9 mouse cellular contexts compared by ENCODE assay signal in the genomic region with DNA sequence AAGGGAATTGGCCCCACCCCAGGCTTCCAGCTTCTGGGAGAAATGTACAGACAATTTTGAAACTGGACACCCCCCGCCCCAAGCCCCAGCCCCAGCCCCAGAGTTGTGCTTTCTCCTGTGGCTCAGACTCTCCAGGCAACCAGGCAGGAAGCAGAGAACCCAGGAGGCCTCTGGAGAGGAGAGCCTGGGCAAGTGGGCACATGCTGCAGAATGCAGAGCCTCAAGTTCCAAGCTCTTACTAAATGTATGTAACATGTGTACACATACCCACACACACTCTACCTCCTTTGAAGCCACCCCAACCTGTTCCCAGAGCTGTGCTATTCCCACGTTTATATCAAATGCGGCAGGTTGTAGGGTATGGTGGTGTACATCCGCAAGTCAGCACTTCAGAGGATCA. TPM values are rescaled to one million over a fixed set of nuclear protein-coding genes. Genes with fewer than 3 reads are reported as not detected.
DNase-seq lines count a peak whose midpoint lies in the region; ATAC-seq and TF ChIP-seq lines count a peak whose summit lies in the region.
"Had no signal": no experiment of that assay in that cellular context is flagged by ENCODE, and none has a peak within 500 bp of the region (broad histone marks: within the 10 kb centered on the region; RNA-seq: fewer than 3 reads in every experiment).

No protein-coding gene starts in this region.

- TF ChIP-seq CTCF in intestine, postnatal 0 days (IDR thresholded peaks at IDR 0.05; ENCODE audit: low read depth): no peak

- H3K9me3 ChIP-seq in intestine, embryonic 14.5 days (ENCODE audit: control insufficient read depth, low read length): no peaks in the 10 kb centered on the region
- no peaks in the 10 kb centered on the region for H3K9me3 ChIP-seq in intestine, postnatal 0 days (ENCODE audit: control insufficient read depth)
- no peaks in the 10 kb centered on the region for H3K9me3 ChIP-seq in embryonic facial prominence, embryonic 15.5 days (replicated peaks)
- H3K9me3 ChIP-seq in limb, embryonic 10.5 days (replicated peaks): no peaks in the 10 kb centered on the region

- peaks cover 21% of the 10 kb centered on the region for H3K4me1 ChIP-seq in intestine, embryonic 14.5 days (replicated peaks; ENCODE audit: control insufficient read depth, insufficient read depth, low read length)
- H3K4me1 ChIP-seq in intestine, postnatal 0 days (replicated peaks; ENCODE audit: control insufficient read depth, insufficient read depth, low read length): no peaks in the 10 kb centered on the region
- H3K4me1 ChIP-seq in embryonic facial prominence, embryonic 15.5 days: peaks cover 37% of the 10 kb centered on the region
- peaks cover 37% of the 10 kb centered on the region for H3K4me1 ChIP-seq in limb, embryonic 10.5 days

- H3K36me3 ChIP-seq in intestine, embryonic 14.5 days (ENCODE audit: control insufficient read depth, insufficient read depth, low read length): no peaks in the 10 kb centered on the region
- no peaks in the 10 kb centered on the region for H3K36me3 ChIP-seq in intestine, postnatal 0 days (ENCODE audit: control insufficient read depth, insufficient read depth)
- no peaks in the 10 kb centered on the region for H3K36me3 ChIP-seq in embryonic facial prominence, embryonic 15.5 days
- no peaks in the 10 kb centered on the region for H3K36me3 ChIP-seq in limb, embryonic 10.5 days

- no peak for DNase-seq in intestine, embryonic 14.5 days (ENCODE audit: low spot score)
- peak; percentile 29 for DNase-seq in 3134 (ENCODE audit: extremely low read depth, insufficient read length, low spot score)
- DNase-seq in limb, embryonic 10.5 days (ENCODE audit: low spot score): no peak
- DNase-seq in gastrocnemius, postnatal 10 days: no peak
- no peak for DNase-seq in heart, adult 18-20 months
- DNase-seq in cerebellum, adult 9-11 months: no peak
- DNase-seq: kidney, adult 9 months had no signal

- no peaks in the 10 kb centered on the region for H3K27me3 ChIP-seq in intestine, embryonic 14.5 days (replicated peaks; ENCODE audit: control insufficient read depth, insufficient read depth, low read length)
- H3K27me3 ChIP-seq in intestine, postnatal 0 days (replicated peaks; ENCODE audit: control insufficient read depth, insufficient read depth, low read length): no peaks in the 10 kb centered on the region
- H3K27me3 ChIP-seq in embryonic facial prominence, embryonic 15.5 days: no peaks in the 10 kb centered on the region
- no peaks in the 10 kb centered on the region for H3K27me3 ChIP-seq in limb, embryonic 10.5 days (ENCODE audit: low read depth, poor library complexity, severe bottlenecking)

- no peak overlapping the region for H3K4me3 ChIP-seq in intestine, embryonic 14.5 days (ENCODE audit: low read depth, low read length)
- H3K4me3 ChIP-seq in intestine, postnatal 0 days (ENCODE audit: low read depth, low read length): no peak overlapping the region
- H3K4me3 ChIP-seq in embryonic facial prominence, embryonic 15.5 days (replicated peaks): no peak overlapping the region
- H3K4me3 ChIP-seq in limb, embryonic 10.5 days: no peak overlapping the region

- 68% methylated on average over 4 of the region's 4 CpGs for WGBS in intestine, embryonic 14.5 days
- 72% methylated on average over 4 of the region's 4 CpGs for WGBS in intestine, postnatal 0 days
- 48% methylated on average over 4 of the region's 4 CpGs for WGBS in embryonic facial prominence, embryonic 15.5 days
- 85% methylated on average over 4 of the region's 4 CpGs for WGBS in limb, embryonic 10.5 days

- no peak for ATAC-seq in intestine, embryonic 14.5 days (replicated peaks; ENCODE audit: low FRiP score, low TSS enrichment, low read depth)
- no peak for ATAC-seq in intestine, postnatal 0 days
- ATAC-seq in embryonic facial prominence, embryonic 15.5 days (ENCODE audit: insufficient number of reproducible peaks, low FRiP score, low TSS enrichment, low read depth): 0 out of 2 replicates have a peak, but pooled peaks have one; percentile 26

- no peak overlapping the region for H3K9ac ChIP-seq in intestine, embryonic 14.5 days (ENCODE audit: low read length)
- no peak overlapping the region for H3K9ac ChIP-seq in intestine, postnatal 0 days (ENCODE audit: low read depth, low read length)
- no peak overlapping the region for H3K9ac ChIP-seq in embryonic facial prominence, embryonic 15.5 days

- H3K27ac ChIP-seq in intestine, embryonic 14.5 days (ENCODE audit: low read depth): peak overlapping the region; percentile 36; the same call in 1 of the 2 replicates
- no peak overlapping the region for H3K27ac ChIP-seq in intestine, postnatal 0 days (ENCODE audit: low read depth, low read length)
- peak overlapping the region; percentile 89 for H3K27ac ChIP-seq in embryonic facial prominence, embryonic 15.5 days (replicated peaks)
- H3K27ac ChIP-seq in limb, embryonic 10.5 days: peak overlapping the region; percentile 78

- H3K4me2 ChIP-seq in intestine, embryonic 14.5 days (ENCODE audit: low read length): no peak overlapping the region
- no peak overlapping the region for H3K4me2 ChIP-seq in intestine, postnatal 0 days (replicated peaks; ENCODE audit: low read depth)
- H3K4me2 ChIP-seq in embryonic facial prominence, embryonic 15.5 days (replicated peaks): no peak overlapping the region

RNA-seq across cellular contexts. Expression of gene Tekt5, which starts 29.5 kb away (rescaled TPM):
- polyA plus RNA-seq in intestine, embryonic 14.5 days (2014; fragmentation: Nextera tagmentation; extraction: Ambion mirVana): 0.19 and 0.28 TPM in 2 replicates
- 0.26 TPM in 1 of 2 replicates, not detected in the other for polyA plus RNA-seq in intestine, postnatal 0 days (2015; fragmentation: Nextera tagmentation; extraction: Ambion mirVana)
- polyA plus RNA-seq in embryonic facial prominence, embryonic 15.5 days (2015; fragmentation: Nextera tagmentation; extraction: Ambion mirVana): 2.6 and 2.9 TPM in 2 replicates
- not detected in 2 replicates for polyA plus RNA-seq in limb, embryonic 10.5 days (2016; fragmentation: Nextera tagmentation; extraction: Ambion mirVana)
- total RNA-seq in gastrocnemius, postnatal 10 days (2021): under 1 TPM; 0.23 to 0.31 TPM
- total RNA-seq in heart, adult 18-20 months (2021): not detected

RNA-seq across cellular contexts. Expression of gene Nubp1, which starts 46.0 kb away (rescaled TPM):
- 71.6 and 74.2 TPM in 2 replicates for polyA plus RNA-seq in intestine, embryonic 14.5 days (2014; fragmentation: Nextera tagmentation; extraction: Ambion mirVana)
- 29.6 and 32.4 TPM in 2 replicates for polyA plus RNA-seq in intestine, postnatal 0 days (2015; fragmentation: Nextera tagmentation; extraction: Ambion mirVana)
- polyA plus RNA-seq in embryonic facial prominence, embryonic 15.5 days (2015; fragmentation: Nextera tagmentation; extraction: Ambion mirVana): 47.1 and 54.7 TPM in 2 replicates
- 92.0 and 94.8 TPM in 2 replicates for polyA plus RNA-seq in limb, embryonic 10.5 days (2016; fragmentation: Nextera tagmentation; extraction: Ambion mirVana)
- 1 to 10 TPM; 7.8 to 8.5 TPM for total RNA-seq in gastrocnemius, postnatal 10 days (2021)
- total RNA-seq in heart, adult 18-20 months (2021): 1 to 10 TPM; 7.7 to 8.4 TPM

RNA-seq across cellular contexts. Expression of gene Emp2, which starts 52.0 kb away (rescaled TPM):
- polyA plus RNA-seq in intestine, embryonic 14.5 days (2014; fragmentation: Nextera tagmentation; extraction: Ambion mirVana): 21.4 and 24.0 TPM in 2 replicates
- polyA plus RNA-seq in intestine, postnatal 0 days (2015; fragmentation: Nextera tagmentation; extraction: Ambion mirVana): 8.7 and 9.5 TPM in 2 replicates
- 76.9 and 79.5 TPM in 2 replicates for polyA plus RNA-seq in embryonic facial prominence, embryonic 15.5 days (2015; fragmentation: Nextera tagmentation; extraction: Ambion mirVana)
- polyA plus RNA-seq in limb, embryonic 10.5 days (2016; fragmentation: Nextera tagmentation; extraction: Ambion mirVana): 2.4 and 4.2 TPM in 2 replicates
- total RNA-seq in gastrocnemius, postnatal 10 days (2021): 10 to 100 TPM; 12.3 to 14.4 TPM
- 10 to 100 TPM; 31.4 to 34.6 TPM for total RNA-seq in heart, adult 18-20 months (2021)
